Mouse (Mus musculus) MEL (cell line): ENCODE measurements around the gene Slc3a2. TPM values are rescaled to one million over a fixed set of nuclear protein-coding genes. Genes with fewer than 3 reads are reported as not detected.

Experiments
- DNase-seq: peaks from one replicate; pipeline ENCODE4 v3.0.0; 2011; ENCODE audit warnings: low read depth, low spot score
- H3K27ac ChIP-seq: 2 replicates; pipeline ENCODE4 v1.5.1; 2012; ENCODE audit warnings: low read depth, mild to moderate bottlenecking, control low read depth, low read length, moderate library complexity; ENCODE audit not compliant: control insufficient read depth
- H3K27me3 ChIP-seq, 2 experiments: fragments of 150-350 bp in 1 of 2; sonication (generic) in 1 of 2; 2 replicates each; pipeline ENCODE4 v1.6.1; 2012; ENCODE audit warnings: low read length in 2 of 2, mild to moderate bottlenecking in 2 of 2, improper control_type of control experiment in 1 of 2, moderate library complexity in 1 of 2; ENCODE audit not compliant: insufficient read depth in 2 of 2, control insufficient read depth in 1 of 2
- H3K36me3 ChIP-seq, 2 experiments: 2 replicates each; pipeline ENCODE4 v1.6.1; 2012 to 2014; ENCODE audit warnings: low read length in 2 of 2, improper control_type of control experiment in 1 of 2, inconsistent platforms in 1 of 2, mild to moderate bottlenecking in 1 of 2; ENCODE audit not compliant: insufficient read depth in 2 of 2, control insufficient read depth in 1 of 2
- H3K4me1 ChIP-seq, 2 experiments: fragments of 150-350 bp in 1 of 2; sonication (generic) in 1 of 2; 2 replicates each; pipeline ENCODE4 v1.6.1; 2012; ENCODE audit warnings: low read length in 2 of 2, improper control_type of control experiment in 1 of 2, mild to moderate bottlenecking in 1 of 2; ENCODE audit not compliant: insufficient read depth in 2 of 2, control insufficient read depth in 1 of 2
- H3K4me3 ChIP-seq, 2 experiments: fragments of 150-350 bp in 1 of 2; sonication (generic) in 1 of 2; 2 replicates each; pipeline ENCODE4 v1.5.1; 2012; ENCODE audit warnings: low read depth in 2 of 2, low read length in 2 of 2, mild to moderate bottlenecking in 2 of 2, moderate library complexity in 2 of 2, control low read depth in 1 of 2, improper control_type of control experiment in 1 of 2; ENCODE audit not compliant: control insufficient read depth in 1 of 2, insufficient read depth in 1 of 2
- H3K79me2 ChIP-seq: 2 replicates; pipeline ENCODE4 v1.6.1; 2012; ENCODE audit warnings: mild to moderate bottlenecking, low read length, moderate library complexity; ENCODE audit not compliant: control insufficient read depth, poor library complexity, insufficient read depth
- H3K9ac ChIP-seq: 2 replicates; pipeline ENCODE4 v1.6.1; 2012; ENCODE audit warnings: low read depth, mild to moderate bottlenecking, control low read depth, low read length, moderate library complexity; ENCODE audit not compliant: control insufficient read depth, poor library complexity, severe bottlenecking
- H3K9me3 ChIP-seq: fragments of 150-350 bp; sonication (generic); replicated peaks from 2 replicates; pipeline ENCODE4 v1.6.1; 2012; ENCODE audit warnings: mild to moderate bottlenecking, low read length, improper control_type of control experiment, moderate library complexity; ENCODE audit not compliant: insufficient read depth
- ELF1 ChIP-seq: IDR thresholded peaks from 2 replicates; pipeline ENCODE4 v1.6.1; 2014; ENCODE audit warnings: low read depth, mild to moderate bottlenecking, inconsistent platforms, low read length, improper control_type of control experiment, moderate library complexity
- HCFC1 ChIP-seq: IDR thresholded peaks from 2 replicates; pipeline ENCODE4 v1.6.1; 2012; ENCODE audit warnings: low read depth, mild to moderate bottlenecking, inconsistent platforms, low read length, improper control_type of control experiment, moderate library complexity
- JUND ChIP-seq: IDR thresholded peaks from 2 replicates; pipeline ENCODE4 v1.6.1; 2011; ENCODE audit warnings: low read depth, mild to moderate bottlenecking, improper control_type of control experiment, low read length
- NELFE ChIP-seq: IDR thresholded peaks from 2 replicates; pipeline ENCODE4 v1.6.1; 2011; ENCODE audit warnings: low read depth, low read length, improper control_type of control experiment
- NRF1 ChIP-seq: IDR thresholded peaks from 2 replicates; pipeline ENCODE4 v1.6.1; 2014; ENCODE audit warnings: low read depth, mild to moderate bottlenecking, inconsistent platforms, low read length, improper control_type of control experiment, moderate library complexity; ENCODE audit not compliant: poor library complexity, insufficient read depth, severe bottlenecking
- POLR2A ChIP-seq, 2 experiments: IDR thresholded peaks; 2 replicates each; pipeline ENCODE4 v1.6.1; 2011 to 2012; ENCODE audit warnings: low read length in 2 of 2, mild to moderate bottlenecking in 2 of 2, control low read depth in 1 of 2, improper control_type of control experiment in 1 of 2, low read depth in 1 of 2, moderate library complexity in 1 of 2; ENCODE audit not compliant: control insufficient read depth in 1 of 2, insufficient read depth in 1 of 2, poor library complexity in 1 of 2
- RCOR1 ChIP-seq: IDR thresholded peaks from 2 replicates; pipeline ENCODE4 v1.6.1; 2012; ENCODE audit warnings: low read depth, mild to moderate bottlenecking, inconsistent platforms, low read length, improper control_type of control experiment
- SIN3A ChIP-seq: IDR thresholded peaks from 2 replicates; pipeline ENCODE4 v1.6.1; 2012; ENCODE audit warnings: low read length, improper control_type of control experiment, inconsistent platforms
- SMC3 ChIP-seq: IDR thresholded peaks from 2 replicates; pipeline ENCODE4 v1.6.1; 2011; ENCODE audit warnings: low read depth, low read length, improper control_type of control experiment
- TBP ChIP-seq: IDR thresholded peaks from 2 replicates; pipeline ENCODE4 v1.8.0; 2011; ENCODE audit warnings: low read depth, low read length, improper control_type of control experiment
- USF2 ChIP-seq, 2 experiments: IDR thresholded peaks; 2 replicates each; pipeline ENCODE4 v1.6.1; 2011 to 2012; ENCODE audit warnings: improper control_type of control experiment in 2 of 2, low read length in 2 of 2, borderline replicate concordance in 1 of 2, inconsistent platforms in 1 of 2, low read depth in 1 of 2, mild to moderate bottlenecking in 1 of 2; ENCODE audit not compliant: insufficient read depth in 1 of 2
- ZC3H11A ChIP-seq: IDR thresholded peaks from 2 replicates; pipeline ENCODE4 v1.6.1; 2012; ENCODE audit warnings: low read depth, mild to moderate bottlenecking, inconsistent platforms, low read length, improper control_type of control experiment
- ZMIZ1 ChIP-seq: IDR thresholded peaks from 2 replicates; pipeline ENCODE4 v1.6.1; 2012; ENCODE audit warnings: low read depth, mild to moderate bottlenecking, inconsistent platforms, low read length, improper control_type of control experiment, moderate library complexity
- polyA plus RNA-seq, 2 experiments: library from polyadenylated mRNA; stranded (reverse) in 1 of 2; unstranded in 1 of 2; fragments of >175 nt in 1 of 2; fragments of >200 nt in 1 of 2; gene quantifications; 2 replicates each; pipeline versions ENCODE4 v1.2.1 to v1.2.4; 2012; ENCODE audit warnings: low replicate concordance in 2 of 2, low read depth in 1 of 2; ENCODE audit not compliant: insufficient read length in 2 of 2, insufficient read depth in 1 of 2, missing spikeins in 1 of 2
- total RNA-seq: library from RNA; depleted of rRNA; stranded (reverse); fragments of 300-350 nt; gene quantifications from 2 replicates; pipeline ENCODE4 v1.2.3, GENCODE M21; 2012; rRNA removed

Gene Slc3a2
- total and polyA plus RNA-seq, 3 experiments = 164 to 670 (median 428) TPM

DNA sequence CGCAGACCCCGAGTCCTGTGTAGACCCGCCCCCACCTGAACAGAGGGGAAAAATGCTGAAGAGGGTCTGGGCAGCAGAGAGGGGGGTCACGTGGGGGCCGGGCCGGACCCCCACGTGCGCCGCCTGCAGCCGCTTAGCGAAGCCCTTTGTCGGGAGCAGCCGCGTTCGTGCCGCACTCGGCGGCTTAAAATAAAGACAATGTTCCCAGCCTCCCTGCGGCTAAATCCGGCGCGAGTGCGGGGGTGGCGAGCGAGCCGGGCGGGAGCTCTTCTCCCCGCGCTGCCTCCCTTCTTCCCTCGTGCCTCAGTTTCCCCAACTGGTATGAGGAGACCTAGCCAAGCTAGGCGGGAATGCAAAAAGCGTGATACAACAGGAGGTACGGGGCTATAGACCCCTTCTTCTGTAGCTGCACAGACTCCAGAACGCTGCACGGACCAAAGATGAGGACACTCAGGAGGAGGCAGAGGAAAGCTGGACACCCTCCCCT, 61.3 kb downstream of the Slc3a2 start:
- H3K4me3 ChIP-seq = no peak overlapping the region

More for the DNA sequence above, 61.3 kb downstream of the Slc3a2 start:
- Histone ChIP-seq H3K27ac (no peak overlapping the region), H3K9ac (no peak overlapping the region), H3K79me2 (no peaks in the 10 kb centered on the region), H3K27me3 (peaks cover 2 to 4% of the 10 kb centered on the region in 2 experiments; a peak in 1 of 4 replicates), H3K9me3 (no peaks in the 10 kb centered on the region), H3K4me1 (no peaks in the 10 kb centered on the region), H3K36me3 (no peaks in the 10 kb centered on the region)
- TF ChIP-seq RCOR1 (no peak), JUND (no peak), SMC3 (no peak), HCFC1 (no peak), ZMIZ1 (no peak), NRF1 (no peak), USF2 (IDR thresholded peaks at IDR 0.05; ENCODE audit: borderline replicate concordance in 1 of 2, insufficient read depth in 1 of 2, low read depth in 1 of 2, low read length in 2 of 2) (no peak), TBP (no peak), POLR2A (IDR thresholded peaks at IDR 0.05; ENCODE audit: control insufficient read depth in 1 of 2, insufficient read depth in 1 of 2, low read depth in 1 of 2, low read length in 2 of 2, poor library complexity in 1 of 2) (no peak), NELFE (no peak), ZC3H11A (no peak), ELF1 (no peak), SIN3A (no peak)
- DNase-seq = no peak

Other genes starting within 250 kb of the Slc3a2 start
Only the 30 nearest of the 32 such genes appear.
- gene Slc22a8, start 132.1 kb downstream of the Slc3a2 start, total RNA-seq = not detected in 2 replicates
- not detected for gene Slc22a8, start 132.1 kb downstream of the Slc3a2 start, polyA plus RNA-seq
- not detected in 2 replicates for gene Slc22a6, start 105.3 kb downstream of the Slc3a2 start, total RNA-seq
- gene Slc22a6, start 105.3 kb downstream of the Slc3a2 start, polyA plus RNA-seq = not detected
- gene Chrm1, start 59.6 kb downstream of the Slc3a2 start, total RNA-seq = under 0.01 TPM in 1 of 2 replicates, not detected in the other
- under 1 TPM in 1 of 2 experiments, not detected in 1; 0.01 TPM for gene Chrm1, start 59.6 kb downstream of the Slc3a2 start, polyA plus RNA-seq
- gene Wdr74, start 12.5 kb upstream of the Slc3a2 start, total RNA-seq = 158 and 208 TPM in 2 replicates
- 100 to 1,000 TPM; 208 to 803 TPM for gene Wdr74, start 12.5 kb upstream of the Slc3a2 start, polyA plus RNA-seq
- 3.0 and 3.3 TPM in 2 replicates for gene 1700092M07Rik, start 17.3 kb upstream of the Slc3a2 start, total RNA-seq
- gene 1700092M07Rik, start 17.3 kb upstream of the Slc3a2 start, polyA plus RNA-seq = 1 to 10 TPM in 1 of 2 experiments, not detected in 1; 4.3 TPM
- gene Stx5a, start 18.0 kb upstream of the Slc3a2 start, total RNA-seq = 27.5 and 28.7 TPM in 2 replicates
- gene Stx5a, start 18.0 kb upstream of the Slc3a2 start, polyA plus RNA-seq = 10 to 100 TPM in 1 of 2 experiments, not detected in 1; 50.0 TPM
- 107 and 122 TPM in 2 replicates for gene Nxf1, start 33.7 kb upstream of the Slc3a2 start, total RNA-seq
- gene Nxf1, start 33.7 kb upstream of the Slc3a2 start, polyA plus RNA-seq = 100 to 1,000 TPM; 231 to 296 TPM
- gene Tmem223, start 47.6 kb upstream of the Slc3a2 start, total RNA-seq = 7.5 and 7.8 TPM in 2 replicates
- gene Tmem223, start 47.6 kb upstream of the Slc3a2 start, polyA plus RNA-seq = 10 to 100 TPM in 1 of 2 experiments, not detected in 1; 23.2 TPM
- gene Tmem179b, start 51.1 kb upstream of the Slc3a2 start, total RNA-seq = 49.2 and 60.0 TPM in 2 replicates
- 100 to 1,000 TPM in 1 of 2 experiments, not detected in 1; 101 TPM for gene Tmem179b, start 51.1 kb upstream of the Slc3a2 start, polyA plus RNA-seq
- 15.3 and 18.3 TPM in 2 replicates for gene Taf6l, start 63.0 kb upstream of the Slc3a2 start, total RNA-seq
- 10 to 100 TPM in 1 of 2 experiments, not detected in 1; 25.5 TPM for gene Taf6l, start 63.0 kb upstream of the Slc3a2 start, polyA plus RNA-seq
- gene Polr2g, start 75.2 kb upstream of the Slc3a2 start, total RNA-seq = 165 and 188 TPM in 2 replicates
- gene Polr2g, start 75.2 kb upstream of the Slc3a2 start, polyA plus RNA-seq = 100 to 1,000 TPM in 1 of 2 experiments, not detected in 1; 181 TPM
- 2.6 and 2.9 TPM in 2 replicates for gene Zbtb3, start 79.2 kb upstream of the Slc3a2 start, total RNA-seq
- gene Zbtb3, start 79.2 kb upstream of the Slc3a2 start, polyA plus RNA-seq = 1 to 10 TPM in 1 of 2 experiments, not detected in 1; 2.4 TPM
- gene Ttc9c, start 96.0 kb upstream of the Slc3a2 start, total RNA-seq = 22.9 and 24.2 TPM in 2 replicates
- gene Ttc9c, start 96.0 kb upstream of the Slc3a2 start, polyA plus RNA-seq = 10 to 100 TPM in 1 of 2 experiments, not detected in 1; 29.8 TPM
- 39.4 and 44.6 TPM in 2 replicates for gene Hnrnpul2, start 96.6 kb upstream of the Slc3a2 start, total RNA-seq
- gene Hnrnpul2, start 96.6 kb upstream of the Slc3a2 start, polyA plus RNA-seq = 100 to 1,000 TPM; 106 to 174 TPM
- gene AC129217.1, start 106.4 kb upstream of the Slc3a2 start, total RNA-seq = 0.23 TPM in 1 of 2 replicates, not detected in the other
- gene AC129217.1, start 106.4 kb upstream of the Slc3a2 start, polyA plus RNA-seq = 10 to 100 TPM in 1 of 2 experiments, not detected in 1; 53.4 TPM
- gene Bscl2, start 114.1 kb upstream of the Slc3a2 start, total RNA-seq = 26.0 and 29.5 TPM in 2 replicates
- 10 to 100 TPM in 1 of 2 experiments, not detected in 1; 51.3 TPM for gene Bscl2, start 114.1 kb upstream of the Slc3a2 start, polyA plus RNA-seq
- 0.15 and 0.29 TPM in 2 replicates for gene Gng3, start 115.8 kb upstream of the Slc3a2 start, total RNA-seq
- gene Gng3, start 115.8 kb upstream of the Slc3a2 start, polyA plus RNA-seq = 1 to 10 TPM in 1 of 2 experiments, not detected in 1; 2.5 TPM
- 0.15 and 0.26 TPM in 2 replicates for gene Lrrn4cl, start 127.4 kb upstream of the Slc3a2 start, total RNA-seq
- under 1 TPM in 1 of 2 experiments, not detected in 1; 0.54 TPM for gene Lrrn4cl, start 127.4 kb upstream of the Slc3a2 start, polyA plus RNA-seq
- 179 and 187 TPM in 2 replicates for gene Ubxn1, start 148.1 kb upstream of the Slc3a2 start, total RNA-seq
- 100 to 1,000 TPM in 1 of 2 experiments, not detected in 1; 366 TPM for gene Ubxn1, start 148.1 kb upstream of the Slc3a2 start, polyA plus RNA-seq
- 46.3 and 49.4 TPM in 2 replicates for gene Uqcc3, start 157.6 kb upstream of the Slc3a2 start, total RNA-seq
- 10 to 100 TPM in 1 of 2 experiments, not detected in 1; 55.0 TPM for gene Uqcc3, start 157.6 kb upstream of the Slc3a2 start, polyA plus RNA-seq
- gene Lbhd1, start 160.4 kb upstream of the Slc3a2 start, total RNA-seq = 10.3 and 15.5 TPM in 2 replicates
- 100 to 1,000 TPM in 1 of 2 experiments, 10 to 100 TPM in 1; 46.5 to 123 TPM for gene Lbhd1, start 160.4 kb upstream of the Slc3a2 start, polyA plus RNA-seq
- gene Gm49403, start 160.6 kb upstream of the Slc3a2 start, total RNA-seq = not detected in 2 replicates
- not detected for gene Gm49403, start 160.6 kb upstream of the Slc3a2 start, polyA plus RNA-seq
- gene 1810009A15Rik, start 165.5 kb upstream of the Slc3a2 start, total RNA-seq = 171 and 184 TPM in 2 replicates
- gene 1810009A15Rik, start 165.5 kb upstream of the Slc3a2 start, polyA plus RNA-seq = 100 to 1,000 TPM in 1 of 2 experiments, not detected in 1; 189 TPM
- 0.77 TPM in 1 of 2 replicates, not detected in the other for gene Gm49416, start 165.6 kb upstream of the Slc3a2 start, total RNA-seq
- 10 to 100 TPM in 1 of 2 experiments, not detected in 1; 31.2 TPM for gene Gm49416, start 165.6 kb upstream of the Slc3a2 start, polyA plus RNA-seq
- 38.1 and 43.9 TPM in 2 replicates for gene Ints5, start 169.6 kb upstream of the Slc3a2 start, total RNA-seq
- 10 to 100 TPM in 1 of 2 experiments, not detected in 1; 51.5 TPM for gene Ints5, start 169.6 kb upstream of the Slc3a2 start, polyA plus RNA-seq
- 104 and 122 TPM in 2 replicates for gene Ganab, start 174.7 kb upstream of the Slc3a2 start, total RNA-seq
- 100 to 1,000 TPM in 1 of 2 experiments, not detected in 1; 123 TPM for gene Ganab, start 174.7 kb upstream of the Slc3a2 start, polyA plus RNA-seq
- gene B3gat3, start 197.0 kb upstream of the Slc3a2 start, total RNA-seq = 21.0 and 26.2 TPM in 2 replicates
- gene B3gat3, start 197.0 kb upstream of the Slc3a2 start, polyA plus RNA-seq = 10 to 100 TPM in 1 of 2 experiments, not detected in 1; 35.4 TPM
- gene Rom1, start 206.0 kb upstream of the Slc3a2 start, total RNA-seq = 1.6 and 4.1 TPM in 2 replicates
- gene Rom1, start 206.0 kb upstream of the Slc3a2 start, polyA plus RNA-seq = 1 to 10 TPM in 1 of 2 experiments, not detected in 1; 3.1 TPM
- gene Eml3, start 206.2 kb upstream of the Slc3a2 start, total RNA-seq = 13.0 and 16.6 TPM in 2 replicates
- 10 to 100 TPM in 1 of 2 experiments, not detected in 1; 23.4 TPM for gene Eml3, start 206.2 kb upstream of the Slc3a2 start, polyA plus RNA-seq
- 150 and 171 TPM in 2 replicates for gene Mta2, start 218.5 kb upstream of the Slc3a2 start, total RNA-seq
- gene Mta2, start 218.5 kb upstream of the Slc3a2 start, polyA plus RNA-seq = 100 to 1,000 TPM; 116 to 167 TPM